8 mouse cellular contexts compared by ENCODE assay signal in genomic region chr4:139602357-139603244, GRCm38 (mm10). TPM values are rescaled to one million over a fixed set of nuclear protein-coding genes. Genes with fewer than 3 reads are reported as not detected.
DNase-seq lines count a peak whose midpoint lies in the region; ATAC-seq and TF ChIP-seq lines count a peak whose summit lies in the region.

Gene Gm21969 (plus strand): TSS chr4:139603186.

- peak; percentile 54 for DNase-seq in cerebellum, adult 11-12 months
- DNase-seq in cerebellum, adult 8-10 months, result no peak
- DNase-seq in urinary bladder, postnatal 25 days (ENCODE audit: low spot score), result peak; percentile 36
- DNase-seq in urinary bladder, postnatal 4 days (ENCODE audit: low spot score in 2 of 2), result no peak
- peak; percentile 68 for DNase-seq in kidney, adult 9 months
- DNase-seq in lung, embryonic 14.5 days, result peak; percentile 84
- DNase-seq in spleen, adult 2 months (ENCODE audit: low read depth in 1 of 2, low spot score in 2 of 2), result peak in 1 of 2 experiments; percentile 56

- no peaks in the 10 kb centered on the region for H3K27me3 ChIP-seq in lung, embryonic 14.5 days (ENCODE audit: insufficient read depth, low read length)
- H3K27me3 ChIP-seq in spleen, adult 2 months (ENCODE audit: control insufficient read depth, insufficient read depth, low read length), result no peaks in the 10 kb centered on the region

- 49% methylated on average over 14 of the region's 14 CpGs for WGBS in lung, embryonic 14.5 days
- 49% methylated on average over 14 of the region's 14 CpGs for WGBS in spleen, adult 2 months

- H3K9me3 ChIP-seq in lung, embryonic 14.5 days (ENCODE audit: low read depth, low read length), result no peaks in the 10 kb centered on the region

- H3K4me2 ChIP-seq in lung, embryonic 14.5 days, result peak within 1 kb of the TSS; percentile 4; the same call in 1 of the 2 replicates

- H3K4me1 ChIP-seq in lung, embryonic 14.5 days (ENCODE audit: insufficient read depth), result peaks cover 44% of the 10 kb centered on the region
- peaks cover 23% of the 10 kb centered on the region for H3K4me1 ChIP-seq in spleen, adult 2 months (ENCODE audit: control insufficient read depth, insufficient read depth, insufficient read length)

- H3K4me3 ChIP-seq in lung, embryonic 14.5 days (ENCODE audit: low read depth, low read length), result no peak within 1 kb of the TSS
- H3K4me3 ChIP-seq in spleen, adult 2 months (ENCODE audit: extremely low read depth, insufficient read depth, insufficient read length), result no peak within 1 kb of the TSS

- no peak for TF ChIP-seq POLR2A in spleen, adult 2 months (IDR thresholded peaks at IDR 0.05; ENCODE audit: low read depth, low read length)

- peak; percentile 84 for ATAC-seq in erythroblast, adult 5-6 weeks (replicated peaks; ENCODE audit: low FRiP score, poor library complexity, severe bottlenecking)
- no peak for ATAC-seq in lung, embryonic 14.5 days (ENCODE audit: insufficient read depth)

- peaks cover 29% of the 10 kb centered on the region for H3K36me3 ChIP-seq in lung, embryonic 14.5 days (ENCODE audit: insufficient read depth)
- H3K36me3 ChIP-seq in spleen, adult 2 months (ENCODE audit: control insufficient read depth, insufficient read depth, low read length), result no peaks in the 10 kb centered on the region

- H3K9ac ChIP-seq in lung, embryonic 14.5 days, result 0 out of 2 replicates have a peak within 1 kb of the TSS, but pooled peaks have one; percentile 1

- peak within 1 kb of the TSS; percentile 85 for H3K27ac ChIP-seq in lung, embryonic 14.5 days (ENCODE audit: low read depth)
- no peak within 1 kb of the TSS for H3K27ac ChIP-seq in spleen, adult 2 months (ENCODE audit: insufficient read depth, low read length)

- peak; percentile 94 for TF ChIP-seq CTCF in lung, embryonic 14.5 days (IDR thresholded peaks at IDR 0.05; ENCODE audit: low read depth)
- peak; percentile 79; the same call in 1 of the 2 replicates for TF ChIP-seq CTCF in spleen, adult 2 months (IDR thresholded peaks at IDR 0.05; ENCODE audit: extremely low read depth, insufficient read depth, insufficient read length, insufficient replicate concordance)

RNA-seq across cellular contexts. Expression of gene Gm21969, which starts in this region (rescaled TPM):
- not detected in 2 replicates for total RNA-seq in erythroblast, adult 5-6 weeks (2015; ENCODE audit: low replicate concordance)
- 0.60 TPM in 1 of 2 replicates, not detected in the other for total RNA-seq in erythroblast, adult 5-6 weeks (2017; ENCODE audit: low replicate concordance)
- polyA plus RNA-seq in lung, embryonic 14.5 days (2014; fragmentation: Nextera tagmentation; extraction: Ambion mirVana), result not detected in 2 replicates
- 0.01 TPM in 1 of 2 replicates, not detected in the other for polyA plus RNA-seq in spleen, adult 2 months (2012; rRNA removed)

Comparison
In these comparisons a context has a peak if more than half of its experiments do, and no peak if none do; other contexts are left out.
1. DNase-seq: peak in cerebellum, adult 11-12 months (single experiment), urinary bladder, postnatal 25 days (single experiment) and kidney, adult 9 months (single experiment); none in cerebellum, adult 8-10 months (single experiment) and urinary bladder, postnatal 4 days (0 of 2).
2. Peak in ATAC-seq in erythroblast, adult 5-6 weeks; RNA of the gene not detected or under 1 TPM.
3. Peak in DNase-seq, H3K27ac ChIP-seq, H3K9ac ChIP-seq and H3K4me2 ChIP-seq in lung, embryonic 14.5 days; RNA of the gene not detected or under 1 TPM.